Mouse (Mus musculus): ENCODE measurements at regions not wholly inside any gene's neighbourhood (a gene's known extent, or its start where the extent isn't known, plus 50 kb on each side); places are given as distances from the start of the nearest gene placed in this dataset.

DNA sequence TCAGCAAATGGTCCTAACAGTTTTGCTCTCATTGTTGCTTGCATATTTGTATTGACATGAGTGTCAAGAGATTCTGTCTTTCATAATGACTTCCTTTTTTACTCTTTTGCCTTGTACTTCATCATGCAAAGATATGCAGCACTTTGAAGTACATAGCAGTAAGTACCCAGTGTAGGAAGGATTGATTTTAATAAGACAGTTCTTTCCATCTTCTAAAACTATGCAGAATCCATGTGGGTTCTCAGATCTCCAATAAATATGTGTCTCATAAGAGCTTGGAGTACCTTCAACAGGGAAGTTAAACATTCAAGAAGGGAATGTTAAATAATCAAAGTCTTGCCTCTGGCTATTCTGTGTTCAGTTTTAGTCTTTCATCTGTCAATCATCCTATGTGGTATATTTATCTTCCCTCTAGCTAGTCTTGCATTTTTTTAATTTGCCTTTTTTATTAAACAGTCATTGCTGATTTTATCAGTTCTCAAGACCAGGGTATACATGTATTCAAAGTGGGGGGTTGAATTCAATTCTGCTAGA lies 926.1 kb downstream of the Slitrk1 start:
- no peak for DNase-seq (ENCODE audit: extremely low read depth, insufficient read length, low spot score)

DNA sequence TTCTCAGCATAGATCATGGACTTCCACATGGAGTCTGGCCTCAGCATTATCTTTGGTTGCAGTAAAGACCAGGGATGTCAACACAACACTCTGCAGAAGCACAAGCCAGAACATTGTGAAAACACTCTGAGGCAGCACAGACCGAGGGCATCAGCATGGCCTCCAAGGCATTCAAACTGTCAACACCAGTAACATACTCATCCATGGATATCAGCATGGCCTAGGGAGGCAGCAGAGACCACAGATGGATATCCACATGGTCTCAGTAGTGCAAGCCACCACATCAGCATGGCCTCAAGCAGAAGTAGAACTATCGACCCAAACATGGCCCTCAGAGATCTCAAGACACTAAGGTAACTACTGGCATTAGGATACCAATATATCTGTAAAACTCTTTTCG lies 935.8 kb downstream of the Slitrk1 start:
- no peak for DNase-seq (ENCODE audit: extremely low read depth, insufficient read length, low spot score)

DNA sequence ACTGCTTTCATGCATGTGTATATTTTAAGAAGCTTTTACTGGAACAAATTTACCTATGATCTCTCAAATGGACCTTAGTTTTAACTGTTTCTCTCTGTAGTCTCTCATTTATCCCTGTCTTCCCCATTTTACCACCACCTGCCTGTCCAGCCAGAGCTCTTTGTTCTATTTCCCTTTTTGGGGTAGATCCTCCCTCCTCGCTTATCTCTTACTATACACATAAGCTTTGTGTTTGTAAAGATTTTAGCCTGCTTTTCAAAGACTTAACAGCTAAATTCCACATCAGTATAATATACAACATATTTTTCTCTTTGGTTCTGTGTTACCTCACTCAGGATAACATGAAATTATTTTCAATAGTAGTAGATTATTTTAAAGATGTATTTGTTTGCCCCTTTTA lies 961.9 kb downstream of the Slitrk1 start:
- DNase-seq (ENCODE audit: extremely low read depth, insufficient read length, low spot score): no peak

DNA sequence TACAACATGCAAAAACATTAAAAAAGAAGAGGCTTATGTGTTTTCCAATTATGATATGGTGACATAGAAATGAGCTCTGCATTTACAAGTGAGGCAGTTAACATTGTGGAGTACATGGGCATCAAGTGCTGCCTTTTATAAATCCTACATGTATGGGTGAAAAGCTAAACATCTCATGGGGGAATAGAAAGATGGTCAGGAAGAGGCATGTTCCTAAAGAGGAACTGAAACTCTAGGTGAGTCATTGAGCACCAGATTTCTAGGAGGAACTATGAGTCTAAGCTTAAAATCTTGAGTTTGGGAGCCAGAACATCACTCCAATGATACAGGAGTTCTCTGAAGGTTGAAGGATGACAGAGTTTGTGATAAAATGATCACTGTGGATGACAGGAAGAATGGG lies 1010.2 kb downstream of the Slitrk1 start:
- no peak for DNase-seq (ENCODE audit: extremely low read depth, insufficient read length, low spot score)

DNA sequence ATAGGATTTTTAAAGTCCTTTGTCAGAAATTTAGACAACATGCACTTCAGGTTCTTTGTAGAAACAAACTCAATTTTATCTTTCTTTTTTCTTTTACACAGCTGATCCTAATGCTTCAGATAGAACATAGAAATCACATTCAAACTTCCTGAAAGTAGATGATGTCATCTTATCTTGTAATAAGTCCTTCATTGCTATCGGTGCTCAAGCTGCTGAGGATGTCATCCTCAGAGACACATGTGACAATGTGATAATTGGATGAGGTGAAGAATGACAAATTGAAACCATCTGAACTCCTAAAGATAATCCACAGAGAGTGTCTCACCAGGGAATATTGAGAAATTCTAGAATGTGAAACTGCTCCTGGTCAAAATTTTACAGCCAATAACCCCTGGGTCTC lies 1012.1 kb downstream of the Slitrk1 start:
- no peak for DNase-seq (ENCODE audit: extremely low read depth, insufficient read length, low spot score)

DNA sequence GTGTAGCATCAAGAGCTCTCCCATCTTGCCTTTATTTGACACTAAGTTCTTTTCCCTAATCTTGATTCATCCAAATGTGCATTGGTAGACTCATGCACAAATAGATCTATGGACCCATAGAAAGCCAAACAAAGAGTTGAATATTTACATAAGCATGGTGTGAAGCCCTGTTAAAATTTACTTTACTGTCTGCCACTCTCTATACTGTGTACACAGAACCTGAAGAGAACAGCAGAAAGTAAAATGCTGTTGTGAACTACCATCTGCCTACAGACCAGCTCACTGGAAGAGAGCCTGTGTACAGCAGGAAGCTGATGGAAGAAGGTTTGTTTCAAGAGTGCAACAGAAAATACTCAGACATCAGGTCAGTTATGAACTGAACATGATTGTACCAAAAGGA lies 1053.1 kb downstream of the Slitrk1 start:
- no peak for DNase-seq (ENCODE audit: extremely low read depth, insufficient read length, low spot score)

DNA sequence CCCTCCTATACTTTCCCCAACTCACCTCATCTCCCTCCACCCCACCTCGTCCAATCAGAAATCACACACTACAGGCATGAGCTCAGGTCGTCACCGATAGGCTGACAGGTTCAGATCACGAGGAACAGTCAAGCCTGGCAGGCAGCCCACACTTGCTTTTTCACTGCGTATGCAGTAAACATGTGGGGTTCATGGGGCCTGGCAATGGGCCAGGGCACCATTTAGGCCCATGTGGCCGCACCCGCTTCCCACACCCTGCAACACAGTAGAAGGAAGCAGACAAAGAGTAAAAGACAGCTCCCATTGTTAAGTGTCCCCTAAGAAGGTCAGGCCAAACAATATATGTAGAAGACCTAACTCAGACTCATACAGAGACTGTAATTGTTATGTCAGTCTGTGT lies 1064.3 kb downstream of the Slitrk1 start:
- DNase-seq (ENCODE audit: extremely low read depth, insufficient read length, low spot score): peak; percentile 0

DNA sequence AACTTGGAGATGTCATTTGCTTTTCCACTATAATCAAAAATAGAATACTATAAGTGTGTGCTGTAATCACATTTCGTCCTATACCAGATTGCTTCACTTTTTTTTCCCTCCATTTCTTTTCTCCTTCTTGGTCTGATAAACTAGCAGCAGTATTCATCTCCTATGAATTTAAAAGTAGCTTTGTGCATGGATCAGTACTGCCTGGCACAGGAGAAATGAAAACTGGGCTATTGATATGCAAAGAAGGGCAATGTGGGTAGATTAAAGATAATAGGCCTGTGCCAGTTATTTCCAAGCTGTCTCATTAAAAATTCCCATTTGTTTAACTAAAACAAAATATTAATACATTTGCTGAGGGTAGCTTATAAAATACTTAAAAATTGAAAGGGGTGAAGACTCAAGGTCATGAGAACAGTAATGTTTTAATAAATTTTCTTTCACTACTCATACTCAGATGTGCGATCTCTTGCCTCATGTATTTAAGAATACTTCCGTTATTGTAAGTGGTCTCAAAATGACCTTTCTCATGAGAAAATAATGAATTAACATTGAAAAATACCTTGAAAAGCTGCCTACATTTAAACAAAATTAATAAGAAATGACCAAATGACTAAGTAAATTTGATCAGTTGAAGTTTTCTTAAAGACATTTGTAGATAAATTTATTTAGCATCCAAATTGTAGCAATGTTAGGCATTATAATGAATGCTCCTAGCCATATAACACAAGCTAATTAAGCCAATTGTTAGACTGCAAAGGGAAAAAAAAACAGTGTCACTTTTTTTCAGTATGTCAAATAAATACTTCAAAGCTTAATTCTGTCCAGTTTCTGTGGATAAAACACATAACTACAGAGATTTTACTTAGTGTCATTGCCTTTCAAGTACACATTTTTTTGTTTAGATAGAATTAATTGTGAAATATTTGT lies 1068.4 kb downstream of the Slitrk1 start:
- DNase-seq (ENCODE audit: extremely low read depth, insufficient read length, low spot score): no peak

DNA sequence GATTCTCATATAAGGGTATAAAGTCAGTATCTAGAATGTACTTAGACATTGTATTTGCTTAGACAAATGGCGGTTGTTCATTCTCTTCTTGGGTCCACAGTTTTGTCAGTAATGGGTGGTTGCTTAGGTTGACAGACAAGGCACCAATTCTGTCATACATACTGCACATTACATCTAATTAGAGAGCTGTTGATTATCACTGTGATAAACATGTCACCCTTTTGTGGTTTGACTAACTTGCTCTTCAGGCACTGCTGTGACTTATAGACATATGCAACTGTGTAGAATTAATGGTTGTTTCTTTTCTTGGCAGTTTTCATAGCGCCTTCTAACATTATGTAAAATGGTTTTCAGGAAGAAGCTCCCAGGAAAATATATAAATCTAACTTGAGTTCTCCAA lies 1069.4 kb downstream of the Slitrk1 start:
- no peak for DNase-seq (ENCODE audit: extremely low read depth, insufficient read length, low spot score)

DNA sequence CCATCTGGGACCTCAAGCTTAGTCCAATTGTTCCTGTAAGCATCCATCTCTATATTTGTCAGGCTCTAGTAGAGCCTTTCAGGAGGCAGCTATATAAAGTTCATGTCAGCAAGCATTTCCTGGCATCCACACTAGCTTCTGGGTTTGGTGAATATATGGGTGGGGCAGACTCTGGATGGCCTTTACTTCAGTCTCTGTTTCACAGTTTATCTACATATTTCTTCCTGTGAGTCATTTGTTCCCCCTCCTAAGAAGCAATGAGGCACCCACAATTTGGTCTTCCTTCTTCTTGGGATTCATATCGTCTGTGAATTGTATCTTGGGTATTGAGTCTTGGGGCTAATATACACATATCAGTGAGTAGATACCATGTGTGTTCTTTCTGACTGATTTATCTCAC lies 1081.0 kb downstream of the Slitrk1 start:
- DNase-seq (ENCODE audit: extremely low read depth, insufficient read length, low spot score): no peak

DNA sequence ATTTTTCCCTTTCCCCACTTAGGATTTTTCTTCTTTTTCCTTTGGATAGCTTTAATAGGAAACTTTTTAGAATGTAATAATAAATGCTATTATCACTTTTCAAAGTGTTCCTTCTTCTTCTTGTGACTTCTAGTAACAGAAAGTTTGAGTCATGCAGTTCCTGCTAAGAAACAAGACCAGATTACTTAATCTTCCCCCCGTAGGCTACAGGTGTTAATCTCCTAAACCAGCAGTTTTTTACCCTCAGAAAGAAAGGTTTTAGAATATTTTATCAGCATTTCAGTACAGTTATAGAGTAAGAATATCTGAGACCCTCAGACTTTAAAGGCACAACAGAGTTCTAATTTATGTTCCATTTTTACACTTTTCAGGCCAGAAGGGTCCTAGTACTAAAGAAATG lies 1128.7 kb downstream of the Slitrk1 start:
- no peak for DNase-seq (ENCODE audit: extremely low read depth, insufficient read length, low spot score)
